Mouse (Mus musculus) common myeloid progenitor, adult 5-6 weeks (primary cell): ENCODE measurements around the gene Cfap299. TPM values are rescaled to one million over a fixed set of nuclear protein-coding genes. Genes with fewer than 3 reads are reported as not detected.

Experiments used
- ATAC-seq: replicated peaks from 2 replicates; pipeline ENCODE4 v1.8.0; 2016; ENCODE audit warnings: low read depth, mild to moderate bottlenecking, moderate TSS enrichment, inconsistent platforms; ENCODE audit not compliant: poor library complexity, severe bottlenecking
- total RNA-seq: library from RNA; stranded (forward); fragments of 200-1000, 187-1606 nt; gene quantifications from 2 replicates; pipeline ENCODE4 v1.2.3, GENCODE M21; 2017

The Cfap299 gene
- total RNA-seq, 1 experiment from 2014 or later, result not detected

- no peak for ATAC-seq
Measured at GRCm38 (mm10) chr5:98580811-98581210, 251.7 kb downstream of the Cfap299 start.

- ATAC-seq, result no peak
Measured at GRCm38 (mm10) chr5:98582051-98582450, 252.9 kb downstream of the Cfap299 start.

GRCm38 (mm10) chr5:98585915-98586314 lies 256.8 kb downstream of the Cfap299 start:
- ATAC-seq, result peak; percentile 97

- no peak for ATAC-seq
Measured at GRCm38 (mm10) chr5:98613511-98613910, 284.4 kb downstream of the Cfap299 start.

- ATAC-seq, result no peak
Measured at GRCm38 (mm10) chr5:98616902-98617301, 287.8 kb downstream of the Cfap299 start.

- no peak for ATAC-seq
Measured at GRCm38 (mm10) chr5:98617416-98617815, 288.3 kb downstream of the Cfap299 start.

GRCm38 (mm10) chr5:98650345-98650744 lies 321.2 kb downstream of the Cfap299 start:
- no peak for ATAC-seq

GRCm38 (mm10) chr5:98651049-98651448 lies 321.9 kb downstream of the Cfap299 start:
- ATAC-seq, result no peak

- ATAC-seq, result no peak
Measured at GRCm38 (mm10) chr5:98688254-98688653, 359.1 kb downstream of the Cfap299 start.

- ATAC-seq, result peak; percentile 85
Measured at GRCm38 (mm10) chr5:98692070-98692469, 363.0 kb downstream of the Cfap299 start.

- ATAC-seq, result no peak
Measured at GRCm38 (mm10) chr5:98696336-98696735, 367.2 kb downstream of the Cfap299 start.

GRCm38 (mm10) chr5:98703963-98704362 lies 374.9 kb downstream of the Cfap299 start:
- no peak for ATAC-seq

GRCm38 (mm10) chr5:98706597-98706996 lies 377.5 kb downstream of the Cfap299 start:
- ATAC-seq, result no peak

GRCm38 (mm10) chr5:98715392-98715791 lies 386.3 kb downstream of the Cfap299 start:
- no peak for ATAC-seq

GRCm38 (mm10) chr5:98732157-98733009 lies 403.3 kb downstream of the Cfap299 start:
- ATAC-seq, result no peak

- ATAC-seq, result no peak
Measured at GRCm38 (mm10) chr5:98733010-98733399, 403.9 kb downstream of the Cfap299 start.

- no peak for ATAC-seq
Measured at GRCm38 (mm10) chr5:98761858-98762652, 433.0 kb downstream of the Cfap299 start.

- ATAC-seq, result no peak
Measured at GRCm38 (mm10) chr5:98778588-98778987, 449.5 kb downstream of the Cfap299 start.

GRCm38 (mm10) chr5:98782066-98782465 lies 453.0 kb downstream of the Cfap299 start:
- no peak for ATAC-seq

- no peak for ATAC-seq
Measured at GRCm38 (mm10) chr5:98787735-98788134, 458.6 kb downstream of the Cfap299 start.

- no peak for ATAC-seq
Measured at GRCm38 (mm10) chr5:98788568-98788967, 459.5 kb downstream of the Cfap299 start.
